Mouse (Mus musculus): ENCODE measurements around the gene Ntn4. TPM values are rescaled to one million over a fixed set of nuclear protein-coding genes. Genes with fewer than 3 reads are reported as not detected.

The Ntn4 gene
- polyA plus RNA-seq, 2 experiments = 1.4 to 3.6 TPM

DNA sequence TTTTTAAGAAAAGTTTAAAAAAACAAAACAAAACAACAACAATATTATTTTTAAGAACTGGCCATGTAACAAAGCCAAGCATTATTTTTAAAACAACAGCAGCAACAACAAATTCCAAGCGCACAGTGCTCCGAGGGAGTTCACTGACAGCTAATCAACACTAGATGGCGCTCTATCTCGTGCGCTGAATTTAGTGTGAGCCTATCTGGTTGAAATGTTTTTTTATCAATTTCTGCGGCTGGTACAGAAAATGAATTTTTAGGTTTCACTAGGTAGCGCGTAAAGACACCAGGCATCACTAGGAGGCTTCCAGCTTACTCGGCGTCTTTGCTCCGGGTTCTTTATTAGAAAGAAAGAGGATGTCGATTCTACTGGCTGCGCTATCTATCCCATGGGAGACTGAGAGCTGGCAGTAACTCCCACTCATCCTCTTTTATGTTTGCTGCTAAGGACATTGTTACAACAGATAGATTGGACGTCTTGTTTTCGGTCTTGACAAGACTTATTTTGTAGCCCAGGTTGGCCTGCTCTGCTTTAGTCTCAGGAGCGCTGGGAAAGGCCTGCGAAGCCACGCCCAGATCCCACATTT lies 29.0 kb upstream of the Ntn4 start:
- ATAC-seq (ENCODE audit: low FRiP score, low read depth) (no peak), DNase-seq (ENCODE audit: low spot score) (peak; percentile 72)
- WGBS = 47% methylated on average over 18 of the region's 18 CpGs
- Histone ChIP-seq H3K4me2 (replicated peaks; ENCODE audit: low read depth, low read length, severe bottlenecking) (no peak overlapping the region), H3K36me3 (ENCODE audit: control insufficient read depth, insufficient read depth, low read length) (no peaks in the 10 kb centered on the region), H3K4me1 (ENCODE audit: control insufficient read depth, insufficient read depth, low read length) (no peaks in the 10 kb centered on the region), H3K9ac (ENCODE audit: low read depth, low read length, severe bottlenecking) (no peak overlapping the region), H3K27me3 (ENCODE audit: control insufficient read depth, insufficient read depth, low read length) (no peaks in the 10 kb centered on the region), H3K4me3 (replicated peaks; ENCODE audit: low read length) (no peak overlapping the region), H3K27ac (replicated peaks; ENCODE audit: low read depth, low read length) (no peak overlapping the region), H3K9me3 (ENCODE audit: control insufficient read depth, low read length) (no peaks in the 10 kb centered on the region)
- TF ChIP-seq POLR2A (IDR thresholded peaks at IDR 0.05; ENCODE audit: borderline replicate concordance, extremely low read depth, insufficient read depth, insufficient read length) = no peak

DNA sequence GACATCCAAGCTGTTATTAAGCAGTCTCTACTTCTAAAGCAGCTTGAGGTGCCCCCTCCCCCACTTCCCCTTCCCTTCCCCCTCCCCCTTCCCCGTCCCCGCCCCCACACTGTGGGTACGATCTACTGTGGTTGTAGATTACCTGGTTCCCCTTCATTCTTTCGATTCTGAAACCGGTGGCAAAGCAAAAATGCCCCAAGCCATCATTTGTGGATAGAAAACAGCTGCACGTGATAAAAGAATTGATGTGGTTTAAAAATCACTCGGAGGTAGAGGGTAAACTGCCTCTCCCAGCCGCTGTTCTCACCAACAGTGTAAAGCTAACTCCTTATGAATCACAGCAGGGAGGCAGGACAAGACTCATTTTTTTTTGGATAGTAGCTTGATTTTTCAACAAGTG lies 25.6 kb upstream of the Ntn4 start:
- 32% methylated on average over 8 of the region's 8 CpGs for WGBS
- DNase-seq (ENCODE audit: low spot score) (no peak), ATAC-seq (ENCODE audit: low FRiP score, low read depth) (no peak)
- H3K27me3 ChIP-seq (ENCODE audit: control insufficient read depth, insufficient read depth, low read length) = no peaks in the 10 kb centered on the region
- H3K4me1 ChIP-seq (ENCODE audit: control insufficient read depth, insufficient read depth, low read length) = no peaks in the 10 kb centered on the region
- no peak overlapping the region for H3K27ac ChIP-seq (replicated peaks; ENCODE audit: low read depth, low read length)
- no peak overlapping the region for H3K4me2 ChIP-seq (replicated peaks; ENCODE audit: low read depth, low read length, severe bottlenecking)
- no peak for TF ChIP-seq POLR2A (IDR thresholded peaks at IDR 0.05; ENCODE audit: borderline replicate concordance, extremely low read depth, insufficient read depth, insufficient read length)
- H3K9me3 ChIP-seq (ENCODE audit: control insufficient read depth, low read length) = no peaks in the 10 kb centered on the region
- H3K9ac ChIP-seq (ENCODE audit: low read depth, low read length, severe bottlenecking) = no peak overlapping the region
- H3K36me3 ChIP-seq (ENCODE audit: control insufficient read depth, insufficient read depth, low read length) = no peaks in the 10 kb centered on the region
- no peak overlapping the region for H3K4me3 ChIP-seq (replicated peaks; ENCODE audit: low read length)

DNA sequence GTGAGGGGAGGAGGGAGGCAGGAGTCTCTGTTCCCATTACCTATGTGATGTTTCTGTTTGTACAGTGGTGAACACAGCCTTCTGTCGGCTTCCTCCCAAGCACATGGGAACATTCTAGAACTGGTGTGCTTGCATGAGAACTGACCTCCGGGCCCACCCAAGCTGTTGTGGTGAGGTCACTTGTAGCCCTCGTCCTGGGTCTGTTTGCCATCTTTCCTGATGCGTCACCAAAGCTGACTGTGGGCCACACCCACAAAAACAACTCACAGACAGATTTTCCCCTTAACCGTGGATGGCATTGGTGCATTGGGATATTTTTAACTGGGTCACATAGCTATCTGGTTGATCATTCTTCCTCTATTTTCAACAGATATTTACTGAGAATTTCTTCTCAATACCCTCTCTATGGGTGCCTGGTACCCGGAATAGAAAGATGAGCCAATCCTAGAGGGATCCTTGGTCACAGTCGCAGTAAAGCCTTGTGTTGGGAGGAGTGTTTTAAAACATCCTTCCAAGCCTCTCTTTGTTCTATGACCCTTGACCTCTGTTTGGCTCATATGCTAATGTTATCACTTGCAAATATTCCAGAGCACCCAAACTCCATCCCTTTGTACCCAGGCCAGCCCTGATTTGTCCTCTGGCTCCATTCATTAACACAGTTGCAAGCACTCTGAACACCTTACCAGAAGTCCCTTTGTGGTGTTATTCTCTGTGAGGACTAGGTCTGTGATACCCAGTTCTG lies 19.9 kb upstream of the Ntn4 start:
- no peak for ATAC-seq (ENCODE audit: low FRiP score, low read depth)
- H3K27ac ChIP-seq (replicated peaks; ENCODE audit: low read depth, low read length) = no peak overlapping the region
- H3K4me1 ChIP-seq (ENCODE audit: control insufficient read depth, insufficient read depth, low read length) = no peaks in the 10 kb centered on the region
- no peaks in the 10 kb centered on the region for H3K9me3 ChIP-seq (ENCODE audit: control insufficient read depth, low read length)
- 60% methylated on average over 7 of the region's 7 CpGs for WGBS
- no peak for TF ChIP-seq POLR2A (IDR thresholded peaks at IDR 0.05; ENCODE audit: borderline replicate concordance, extremely low read depth, insufficient read depth, insufficient read length)
- H3K4me2 ChIP-seq (replicated peaks; ENCODE audit: low read depth, low read length, severe bottlenecking) = no peak overlapping the region
- no peak for DNase-seq (ENCODE audit: low spot score)
- no peak overlapping the region for H3K4me3 ChIP-seq (replicated peaks; ENCODE audit: low read length)
- no peak overlapping the region for H3K9ac ChIP-seq (ENCODE audit: low read depth, low read length, severe bottlenecking)
- no peaks in the 10 kb centered on the region for H3K36me3 ChIP-seq (ENCODE audit: control insufficient read depth, insufficient read depth, low read length)
- H3K27me3 ChIP-seq (ENCODE audit: control insufficient read depth, insufficient read depth, low read length) = no peaks in the 10 kb centered on the region

DNA sequence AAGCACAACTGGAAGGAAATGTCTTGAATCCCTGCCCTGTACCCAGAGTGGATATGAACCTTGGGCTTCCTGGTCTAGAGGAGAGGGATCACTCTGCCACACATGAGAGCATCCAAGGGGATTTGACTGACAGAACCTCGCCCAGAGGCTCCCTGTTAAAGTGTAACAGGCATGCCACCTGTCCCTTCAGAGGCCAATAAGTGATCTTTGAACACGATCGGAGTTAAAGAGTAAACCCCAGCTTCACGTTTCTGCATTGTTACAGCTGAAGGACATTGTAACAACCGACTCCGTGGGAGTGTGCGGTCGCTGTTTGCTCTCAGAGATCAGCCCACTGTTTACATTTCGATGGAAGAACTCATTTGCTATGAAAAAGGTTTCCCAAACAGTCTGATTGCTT lies 16.8 kb upstream of the Ntn4 start:
- Histone ChIP-seq H3K4me2 (replicated peaks; ENCODE audit: low read depth, low read length, severe bottlenecking) (no peak overlapping the region), H3K4me3 (replicated peaks; ENCODE audit: low read length) (no peak overlapping the region), H3K36me3 (ENCODE audit: control insufficient read depth, insufficient read depth, low read length) (no peaks in the 10 kb centered on the region), H3K4me1 (ENCODE audit: control insufficient read depth, insufficient read depth, low read length) (no peaks in the 10 kb centered on the region), H3K9me3 (ENCODE audit: control insufficient read depth, low read length) (no peaks in the 10 kb centered on the region), H3K27ac (replicated peaks; ENCODE audit: low read depth, low read length) (no peak overlapping the region), H3K27me3 (ENCODE audit: control insufficient read depth, insufficient read depth, low read length) (no peaks in the 10 kb centered on the region), H3K9ac (ENCODE audit: low read depth, low read length, severe bottlenecking) (no peak overlapping the region)
- no peak for ATAC-seq (ENCODE audit: low FRiP score, low read depth)
- WGBS = 62% methylated on average over 9 of the region's 9 CpGs
- DNase-seq (ENCODE audit: low spot score) = no peak
- TF ChIP-seq POLR2A (IDR thresholded peaks at IDR 0.05; ENCODE audit: borderline replicate concordance, extremely low read depth, insufficient read depth, insufficient read length) = no peak

DNA sequence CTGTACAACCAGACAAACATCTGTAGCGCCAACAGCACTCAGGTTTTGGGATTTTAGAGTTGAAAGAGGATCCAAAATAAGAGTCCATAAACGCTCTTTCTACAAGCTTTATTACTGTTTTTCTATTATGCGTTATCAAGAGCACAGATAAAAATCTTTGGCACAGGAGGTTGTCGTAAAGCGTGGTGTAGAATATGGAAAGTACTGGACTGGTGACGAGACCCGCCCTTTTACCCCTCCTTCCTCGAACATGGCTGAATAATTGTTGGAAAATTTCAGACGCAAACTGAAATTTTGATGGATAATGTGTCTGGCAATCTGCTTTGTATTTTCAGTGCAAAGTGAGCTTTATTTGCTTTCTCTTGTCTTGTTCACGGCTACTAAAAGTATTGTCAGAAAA lies 16.3 kb upstream of the Ntn4 start:
- ATAC-seq (ENCODE audit: low FRiP score, low read depth) (no peak), DNase-seq (ENCODE audit: low spot score) (no peak)
- TF ChIP-seq POLR2A (IDR thresholded peaks at IDR 0.05; ENCODE audit: borderline replicate concordance, extremely low read depth, insufficient read depth, insufficient read length) = no peak
- 65% methylated on average over 10 of the region's 10 CpGs for WGBS
- H3K4me2 ChIP-seq (replicated peaks; ENCODE audit: low read depth, low read length, severe bottlenecking) = no peak overlapping the region
- H3K27ac ChIP-seq (replicated peaks; ENCODE audit: low read depth, low read length) = no peak overlapping the region
- no peaks in the 10 kb centered on the region for H3K36me3 ChIP-seq (ENCODE audit: control insufficient read depth, insufficient read depth, low read length)
- no peak overlapping the region for H3K4me3 ChIP-seq (replicated peaks; ENCODE audit: low read length)
- H3K9me3 ChIP-seq (ENCODE audit: control insufficient read depth, low read length) = no peaks in the 10 kb centered on the region
- no peaks in the 10 kb centered on the region for H3K27me3 ChIP-seq (ENCODE audit: control insufficient read depth, insufficient read depth, low read length)
- H3K9ac ChIP-seq (ENCODE audit: low read depth, low read length, severe bottlenecking) = no peak overlapping the region
- H3K4me1 ChIP-seq (ENCODE audit: control insufficient read depth, insufficient read depth, low read length) = no peaks in the 10 kb centered on the region

Measured in limb, embryonic 14.5 days (tissue).